Mouse (Mus musculus) bone marrow, adult 2 months (tissue): Measurements from ENCODE around the gene Sh2d1b2.

ENCODE experiments used
- CTCF ChIP-seq: fragments of 200-500 bp; IDR thresholded peaks from 2 replicates; pipeline ENCODE4 v1.5.1; 2011; ENCODE audit warnings: low read length, control low read depth; ENCODE audit not compliant: control insufficient read depth, insufficient read depth
- POLR2A ChIP-seq: fragments of 200-500 bp; IDR thresholded peaks from 2 replicates; pipeline ENCODE4 v1.6.1; 2011; ENCODE audit warnings: low read depth, mild to moderate bottlenecking, control low read depth, low read length, borderline replicate concordance; ENCODE audit not compliant: control insufficient read depth

- TF ChIP-seq CTCF (no peak), POLR2A (no peak)
These were observed 17.0 kb upstream of the Sh2d1b2 start for GRCm38 (mm10) chr1:170215590-170215989.
